ENCODE assay signal across 8 mouse cellular contexts in genomic region chr15:60823870-60824709, GRCm38 (mm10). TPM values are rescaled to one million over a fixed set of nuclear protein-coding genes. Genes with fewer than 3 reads are reported as not detected.
A peak's percentile ranks its signal among the peaks of the same experiment; 100 is the strongest.
DNase-seq lines count a peak whose midpoint lies in the region; ATAC-seq and TF ChIP-seq lines count a peak whose summit lies in the region.

No protein-coding gene starts in this region.

- H3K4me3 ChIP-seq in ES-E14 (ENCODE audit: insufficient read depth in 1 of 2, low read depth in 1 of 2, low read length in 2 of 2, poor library complexity in 1 of 2, severe bottlenecking in 1 of 2): peak overlapping the region; percentile 78 to 80
- peak overlapping the region; percentile 55 for H3K4me3 ChIP-seq in forebrain, embryonic 15.5 days
- peak overlapping the region; percentile 55 for H3K4me3 ChIP-seq in hindbrain, embryonic 14.5 days (replicated peaks; ENCODE audit: low read length)
- peak overlapping the region; percentile 68 for H3K4me3 ChIP-seq in limb, embryonic 12.5 days (replicated peaks)
- peak overlapping the region; percentile 77 for H3K4me3 ChIP-seq in midbrain, embryonic 10.5 days

- H3K9me3 ChIP-seq in ES-E14 (ENCODE audit: control insufficient read depth, insufficient read depth, low read depth, low read length): no peaks in the 10 kb centered on the region
- H3K9me3 ChIP-seq in forebrain, embryonic 15.5 days: no peaks in the 10 kb centered on the region
- H3K9me3 ChIP-seq in hindbrain, embryonic 14.5 days (ENCODE audit: control insufficient read depth, low read length): no peaks in the 10 kb centered on the region
- no peaks in the 10 kb centered on the region for H3K9me3 ChIP-seq in limb, embryonic 12.5 days
- no peaks in the 10 kb centered on the region for H3K9me3 ChIP-seq in midbrain, embryonic 10.5 days (replicated peaks)

- DNase-seq in ES-E14 (ENCODE audit: low read depth, low spot score): no peak
- peak; percentile 15 to 18 for DNase-seq in adrenal gland, postnatal 4 days (ENCODE audit: low spot score in 2 of 2)
- no peak for DNase-seq in hindbrain, embryonic 14.5 days (ENCODE audit: low spot score)
- DNase-seq in midbrain, embryonic 10.5 days (ENCODE audit: low spot score): peak; percentile 29
- peak; percentile 33 to 74 for DNase-seq in spleen, postnatal 4 days (ENCODE audit: low spot score in 2 of 2)
- DNase-seq in retina, postnatal 1 day: no peak

- in situ Hi-C loops in ES-E14 (cut with MboI; ENCODE audit: low sequenced_read_pairs in 2 of 2, unreplicated experiment in 2 of 2): no loop called here

- H3K27me3 ChIP-seq in forebrain, embryonic 15.5 days: no peaks in the 10 kb centered on the region
- no peaks in the 10 kb centered on the region for H3K27me3 ChIP-seq in hindbrain, embryonic 14.5 days (ENCODE audit: control insufficient read depth, insufficient read depth, low read length)
- 0 out of 2 replicates have a peak, but pooled peaks cover 2% of the 10 kb centered on the region for H3K27me3 ChIP-seq in limb, embryonic 12.5 days
- peaks cover 13% of the 10 kb centered on the region for H3K27me3 ChIP-seq in midbrain, embryonic 10.5 days (ENCODE audit: low read depth, poor library complexity, severe bottlenecking)

- peak overlapping the region; percentile 67 for H3K9ac ChIP-seq in ES-E14 (ENCODE audit: insufficient read depth, low read depth, low read length, poor library complexity, severe bottlenecking)
- peak overlapping the region; percentile 59 for H3K9ac ChIP-seq in forebrain, embryonic 15.5 days (replicated peaks)
- H3K9ac ChIP-seq in hindbrain, embryonic 14.5 days: peak overlapping the region; percentile 69
- H3K9ac ChIP-seq in limb, embryonic 12.5 days (replicated peaks): peak overlapping the region; percentile 71

- WGBS in forebrain, embryonic 15.5 days: under 1% methylated on average over 45 of the region's 45 CpGs
- WGBS in hindbrain, embryonic 14.5 days: under 1% methylated on average over 42 of the region's 45 CpGs
- WGBS in limb, embryonic 12.5 days: under 1% methylated on average over 45 of the region's 45 CpGs
- WGBS in midbrain, embryonic 10.5 days: under 1% methylated on average over 45 of the region's 45 CpGs

- H3K4me2 ChIP-seq in forebrain, embryonic 15.5 days (replicated peaks): peak overlapping the region; percentile 98
- H3K4me2 ChIP-seq in hindbrain, embryonic 14.5 days (replicated peaks): peak overlapping the region; percentile 91
- peak overlapping the region; percentile 98 for H3K4me2 ChIP-seq in limb, embryonic 12.5 days

- peaks cover 0 to 3% of the 10 kb centered on the region in 2 experiments; a peak in 1 of 4 replicates for H3K4me1 ChIP-seq in ES-E14 (ENCODE audit: control insufficient read depth in 2 of 2, insufficient read depth in 2 of 2, low read length in 2 of 2, poor library complexity in 1 of 2)
- H3K4me1 ChIP-seq in forebrain, embryonic 15.5 days: peaks cover 23% of the 10 kb centered on the region
- peaks cover 8% of the 10 kb centered on the region for H3K4me1 ChIP-seq in hindbrain, embryonic 14.5 days (replicated peaks; ENCODE audit: control insufficient read depth, insufficient read depth, low read length)
- peaks cover 25% of the 10 kb centered on the region for H3K4me1 ChIP-seq in limb, embryonic 12.5 days (replicated peaks)
- peaks cover 44% of the 10 kb centered on the region for H3K4me1 ChIP-seq in midbrain, embryonic 10.5 days

- H3K27ac ChIP-seq in ES-E14 (ENCODE audit: insufficient read depth, low read depth, low read length, poor library complexity, severe bottlenecking): peak overlapping the region; percentile 10; the same call in 1 of the 2 replicates
- H3K27ac ChIP-seq in forebrain, embryonic 15.5 days (replicated peaks): peak overlapping the region; percentile 73
- peak overlapping the region; percentile 77 for H3K27ac ChIP-seq in hindbrain, embryonic 14.5 days
- peak overlapping the region; percentile 77 for H3K27ac ChIP-seq in limb, embryonic 12.5 days
- H3K27ac ChIP-seq in midbrain, embryonic 10.5 days (replicated peaks): peak overlapping the region; percentile 87

- H3K36me3 ChIP-seq in ES-E14 (ENCODE audit: control insufficient read depth, insufficient read depth, low read length, poor library complexity, severe bottlenecking): no peaks in the 10 kb centered on the region; the same call in 1 of the 2 replicates
- no peaks in the 10 kb centered on the region for H3K36me3 ChIP-seq in forebrain, embryonic 15.5 days
- H3K36me3 ChIP-seq in hindbrain, embryonic 14.5 days (replicated peaks; ENCODE audit: control insufficient read depth, insufficient read depth): no peaks in the 10 kb centered on the region
- H3K36me3 ChIP-seq in limb, embryonic 12.5 days: no peaks in the 10 kb centered on the region
- peaks cover 17% of the 10 kb centered on the region for H3K36me3 ChIP-seq in midbrain, embryonic 10.5 days

- ATAC-seq in forebrain, embryonic 15.5 days (replicated peaks): peak; percentile 44
- ATAC-seq in hindbrain, embryonic 14.5 days (ENCODE audit: low FRiP score): peak; percentile 14; the same call in 1 of the 2 replicates
- ATAC-seq in limb, embryonic 12.5 days (ENCODE audit: insufficient number of reproducible peaks, insufficient read depth, low FRiP score, low TSS enrichment, low read depth): peak; percentile 21; the same call in 1 of the 2 replicates

TF ChIP-seq in ES-E14, 5 proteins besides CTCF, POLR2A, EP300 and RAD21:
- TF ChIP-seq ZC3H11A (IDR thresholded peaks at IDR 0.05; ENCODE audit: borderline replicate concordance, low read depth, low read length) (no peak), ZNF384 (IDR thresholded peaks at IDR 0.05; ENCODE audit: low read depth, low read length) (no peak), MAFK (IDR thresholded peaks at IDR 0.05; ENCODE audit: insufficient read depth, low read depth, low read length) (no peak), HCFC1 (IDR thresholded peaks at IDR 0.05; ENCODE audit: borderline replicate concordance, insufficient read depth, low read length) (no peak), CHD2 (IDR thresholded peaks at IDR 0.05; ENCODE audit: low read depth, low read length) (no peak)
TF ChIP-seq in ES-E14: peak in this region for 0.

RNA-seq across cellular contexts. Expression of gene Fam84b, which starts 29.5 kb away (rescaled TPM):
- total RNA-seq in ES-E14 (2012; rRNA removed): 3.1 and 3.7 TPM in 2 replicates
- total RNA-seq in adrenal gland, postnatal 4 days (2021): 10 to 100 TPM; 22.6 to 24.1 TPM
- polyA plus RNA-seq in forebrain, embryonic 15.5 days (2015; fragmentation: Nextera tagmentation; extraction: Ambion mirVana): 10.2 and 14.4 TPM in 2 replicates
- polyA plus RNA-seq in hindbrain, embryonic 14.5 days (2014; fragmentation: Nextera tagmentation; extraction: Ambion mirVana): 15.1 and 18.3 TPM in 2 replicates
- polyA plus RNA-seq in limb, embryonic 12.5 days (2016; fragmentation: Nextera tagmentation; extraction: Ambion mirVana): 5.9 TPM in 2 replicates
- 9.6 and 11.8 TPM in 2 replicates for polyA plus RNA-seq in midbrain, embryonic 10.5 days (2016; fragmentation: Nextera tagmentation; extraction: Ambion mirVana)

Comparison
In these comparisons a context has a peak if more than half of its experiments do, and no peak if none do; other contexts are left out.
1. DNase-seq: peak in adrenal gland, postnatal 4 days (2 of 2), midbrain, embryonic 10.5 days (single experiment) and spleen, postnatal 4 days (2 of 2); none in ES-E14 (single experiment), hindbrain, embryonic 14.5 days (single experiment) and retina, postnatal 1 day (single experiment).
2. H3K27ac ChIP-seq: peak in every context shown above with its lines; median percentile 87 in midbrain, embryonic 10.5 days; 77 in hindbrain, embryonic 14.5 days; 77 in limb, embryonic 12.5 days; 73 in forebrain, embryonic 15.5 days; 10 in ES-E14.
3. Peak in every context shown above with its lines, with median percentiles within 50 percentile points of each other: H3K4me3 ChIP-seq, H3K9ac ChIP-seq, ATAC-seq and H3K4me2 ChIP-seq.